In genomic region chr1:86038191-86038951, GRCm38 (mm10) we compare ENCODE assay signal across 9 mouse cellular contexts. TPM values are rescaled to one million over a fixed set of nuclear protein-coding genes. Genes with fewer than 3 reads are reported as not detected.
A peak's percentile ranks its signal among the peaks of the same experiment; 100 is the strongest.
DNase-seq lines count a peak whose midpoint lies in the region; ATAC-seq and TF ChIP-seq lines count a peak whose summit lies in the region.
"Had no signal": no experiment of that assay in that cellular context is flagged by ENCODE, and none has a peak within 500 bp of the region (broad histone marks: within the 10 kb centered on the region; RNA-seq: fewer than 3 reads in every experiment).

No protein-coding gene starts in this region.

- no peaks in the 10 kb centered on the region for H3K27me3 ChIP-seq in kidney, embryonic 16.5 days (ENCODE audit: insufficient read depth, low read length)
- no peaks in the 10 kb centered on the region for H3K27me3 ChIP-seq in intestine, postnatal 0 days (replicated peaks; ENCODE audit: control insufficient read depth, insufficient read depth, low read length)
- 0 out of 2 replicates have a peak, but pooled peaks cover 2% of the 10 kb centered on the region for H3K27me3 ChIP-seq in stomach, embryonic 14.5 days (ENCODE audit: control insufficient read depth, insufficient read depth, low read length)

- H3K4me1 ChIP-seq in kidney, embryonic 16.5 days (ENCODE audit: insufficient read depth, low read length): no peaks in the 10 kb centered on the region
- H3K4me1 ChIP-seq in intestine, postnatal 0 days (replicated peaks; ENCODE audit: control insufficient read depth, insufficient read depth, low read length): 0 out of 2 replicates have a peak, but pooled peaks cover 5% of the 10 kb centered on the region
- H3K4me1 ChIP-seq in stomach, embryonic 14.5 days (ENCODE audit: control insufficient read depth, insufficient read depth, low read length): no peaks in the 10 kb centered on the region

- no peak overlapping the region for H3K27ac ChIP-seq in kidney, embryonic 16.5 days (ENCODE audit: low read length)
- H3K27ac ChIP-seq in intestine, postnatal 0 days (ENCODE audit: low read depth, low read length): 0 out of 2 replicates have a peak overlapping the region, but pooled peaks have one; percentile 15
- no peak overlapping the region for H3K27ac ChIP-seq in stomach, embryonic 14.5 days (ENCODE audit: low read length)

- no peak overlapping the region for H3K4me2 ChIP-seq in kidney, embryonic 16.5 days (replicated peaks; ENCODE audit: low read depth, low read length)
- no peak overlapping the region for H3K4me2 ChIP-seq in intestine, postnatal 0 days (replicated peaks; ENCODE audit: low read depth)
- no peak overlapping the region for H3K4me2 ChIP-seq in stomach, embryonic 14.5 days (replicated peaks; ENCODE audit: low read depth, low read length)

- H3K9me3 ChIP-seq in kidney, embryonic 16.5 days (ENCODE audit: low read length): peaks cover 11% of the 10 kb centered on the region
- H3K9me3 ChIP-seq in intestine, postnatal 0 days (ENCODE audit: control insufficient read depth): no peaks in the 10 kb centered on the region
- no peaks in the 10 kb centered on the region for H3K9me3 ChIP-seq in stomach, embryonic 14.5 days (ENCODE audit: control insufficient read depth, low read depth, low read length)

- no peak overlapping the region for H3K9ac ChIP-seq in kidney, embryonic 16.5 days (replicated peaks; ENCODE audit: low read length)
- H3K9ac ChIP-seq in intestine, postnatal 0 days (ENCODE audit: low read depth, low read length): no peak overlapping the region
- no peak overlapping the region for H3K9ac ChIP-seq in stomach, embryonic 14.5 days (replicated peaks; ENCODE audit: low read depth, low read length)

- WGBS in kidney, embryonic 16.5 days: 48% methylated on average over 3 of the region's 3 CpGs
- 49% methylated on average over 3 of the region's 3 CpGs for WGBS in intestine, postnatal 0 days
- WGBS in stomach, embryonic 14.5 days: 50% methylated on average over 3 of the region's 3 CpGs

- peak; percentile 70; the same call in 1 of the 2 replicates for ATAC-seq in kidney, embryonic 16.5 days (ENCODE audit: low FRiP score, low TSS enrichment)
- ATAC-seq in intestine, postnatal 0 days: peak; percentile 37; the same call in 1 of the 2 replicates
- peak; percentile 53; the same call in 1 of the 2 replicates for ATAC-seq in stomach, embryonic 14.5 days (ENCODE audit: insufficient number of reproducible peaks, insufficient read depth, low FRiP score, low read depth)

- no peak for TF ChIP-seq CTCF in intestine, postnatal 0 days (IDR thresholded peaks at IDR 0.05; ENCODE audit: low read depth)

- no peak overlapping the region for H3K4me3 ChIP-seq in kidney, embryonic 16.5 days (ENCODE audit: low read length)
- H3K4me3 ChIP-seq in intestine, postnatal 0 days (ENCODE audit: low read depth, low read length): no peak overlapping the region
- H3K4me3 ChIP-seq in stomach, embryonic 14.5 days (ENCODE audit: low read depth, low read length): no peak overlapping the region

- DNase-seq in kidney, adult 11 months: no peak
- peak; percentile 72 for DNase-seq in cerebellum, adult 9-11 months
- DNase-seq in left cerebral cortex, postnatal 25 days (ENCODE audit: low spot score in 2 of 2): no peak
- DNase-seq in layer of hippocampus, adult 9-11 months: no peak
- no peak for DNase-seq in thymus, postnatal 25 days

- intact Hi-C loops in left cerebral cortex, postnatal 25 days (cut with DNase I): no loop called here

- no peaks in the 10 kb centered on the region for H3K36me3 ChIP-seq in kidney, embryonic 16.5 days (ENCODE audit: insufficient read depth, low read length)
- no peaks in the 10 kb centered on the region for H3K36me3 ChIP-seq in intestine, postnatal 0 days (ENCODE audit: control insufficient read depth, insufficient read depth)
- no peaks in the 10 kb centered on the region for H3K36me3 ChIP-seq in stomach, embryonic 14.5 days (ENCODE audit: control insufficient read depth, insufficient read depth, low read length)

RNA-seq across cellular contexts. Expression of gene 2810459M11Rik, which starts 7.3 kb away (rescaled TPM):
- polyA plus RNA-seq in kidney, embryonic 16.5 days (2015; fragmentation: Nextera tagmentation; extraction: Ambion mirVana): 0.71 and 0.94 TPM in 2 replicates
- 3.0 and 3.3 TPM in 2 replicates for polyA plus RNA-seq in intestine, postnatal 0 days (2015; fragmentation: Nextera tagmentation; extraction: Ambion mirVana)
- 2.9 and 3.1 TPM in 2 replicates for polyA plus RNA-seq in stomach, embryonic 14.5 days (2014; fragmentation: Nextera tagmentation; extraction: Ambion mirVana)
- 1 to 10 TPM; 7.2 to 8.0 TPM for total RNA-seq in left cerebral cortex, postnatal 25 days (2021)

RNA-seq across cellular contexts. Expression of gene Spata3, which starts 21.8 kb away (rescaled TPM):
- polyA plus RNA-seq in kidney, embryonic 16.5 days (2015; fragmentation: Nextera tagmentation; extraction: Ambion mirVana): not detected in 2 replicates
- not detected in 2 replicates for polyA plus RNA-seq in intestine, postnatal 0 days (2015; fragmentation: Nextera tagmentation; extraction: Ambion mirVana)
- not detected in 2 replicates for polyA plus RNA-seq in stomach, embryonic 14.5 days (2014; fragmentation: Nextera tagmentation; extraction: Ambion mirVana)
- under 1 TPM; 0.41 to 0.57 TPM for total RNA-seq in left cerebral cortex, postnatal 25 days (2021)
- polyA plus RNA-seq: hindbrain, embryonic 11.5 days had no signal

RNA-seq across cellular contexts. Expression of gene Psmd1, which starts 25.8 kb away (rescaled TPM):
- 184 and 194 TPM in 2 replicates for polyA plus RNA-seq in kidney, embryonic 16.5 days (2015; fragmentation: Nextera tagmentation; extraction: Ambion mirVana)
- polyA plus RNA-seq in intestine, postnatal 0 days (2015; fragmentation: Nextera tagmentation; extraction: Ambion mirVana): 70.7 and 72.8 TPM in 2 replicates
- polyA plus RNA-seq in stomach, embryonic 14.5 days (2014; fragmentation: Nextera tagmentation; extraction: Ambion mirVana): 154 and 160 TPM in 2 replicates
- 100 to 1,000 TPM; 103 to 108 TPM for total RNA-seq in left cerebral cortex, postnatal 25 days (2021)
